Mouse (Mus musculus): Measurements from ENCODE around the gene Loxl4. TPM values are rescaled to one million over a fixed set of nuclear protein-coding genes. Genes with fewer than 3 reads are reported as not detected.

Gene Loxl4
- polyA plus RNA-seq, 1 experiment from 2014 or later: 0.10 TPM

GRCm38 (mm10) chr19:42601445-42601844, 11.2 kb downstream of the Loxl4 start:
- peak; percentile 50 for DNase-seq (ENCODE audit: low spot score)
- no peaks in the 10 kb centered on the region for H3K9me3 ChIP-seq
- 92% methylated on average over 2 of the region's 2 CpGs for WGBS
- no peaks in the 10 kb centered on the region for H3K36me3 ChIP-seq
- H3K27ac ChIP-seq: no peak overlapping the region
- H3K4me3 ChIP-seq: no peak overlapping the region
- H3K4me1 ChIP-seq: 0 out of 2 replicates have a peak, but pooled peaks cover 3% of the 10 kb centered on the region
- H3K27me3 ChIP-seq (ENCODE audit: insufficient read depth, poor library complexity, severe bottlenecking): peaks cover 27% of the 10 kb centered on the region

GRCm38 (mm10) chr19:42600591-42600990, 12.0 kb downstream of the Loxl4 start:
- 72% methylated on average over 3 of the region's 3 CpGs for WGBS
- no peaks in the 10 kb centered on the region for H3K36me3 ChIP-seq
- no peak overlapping the region for H3K27ac ChIP-seq
- no peak overlapping the region for H3K4me3 ChIP-seq
- 0 out of 2 replicates have a peak, but pooled peaks cover 3% of the 10 kb centered on the region for H3K4me1 ChIP-seq
- H3K27me3 ChIP-seq (ENCODE audit: insufficient read depth, poor library complexity, severe bottlenecking): peaks cover 26% of the 10 kb centered on the region
- H3K9me3 ChIP-seq: no peaks in the 10 kb centered on the region
- peak; percentile 55 for DNase-seq (ENCODE audit: low spot score)

- Histone ChIP-seq H3K4me1 (0 out of 2 replicates have a peak, but pooled peaks cover 3% of the 10 kb centered on the region), H3K4me3 (no peak overlapping the region), H3K9me3 (no peaks in the 10 kb centered on the region), H3K27me3 (ENCODE audit: insufficient read depth, poor library complexity, severe bottlenecking) (peaks cover 23% of the 10 kb centered on the region), H3K27ac (no peak overlapping the region), H3K36me3 (0 out of 2 replicates have a peak, but pooled peaks cover 4% of the 10 kb centered on the region)
- WGBS: 79% methylated on average over 17 of the region's 17 CpGs
- peak; percentile 45 for DNase-seq (ENCODE audit: low spot score)
These were observed 12.7 kb downstream of the Loxl4 start for GRCm38 (mm10) chr19:42599891-42600290.

GRCm38 (mm10) chr19:42597896-42598295, 14.7 kb downstream of the Loxl4 start:
- Histone ChIP-seq H3K4me3 (no peak overlapping the region), H3K4me1 (0 out of 2 replicates have a peak, but pooled peaks cover 3% of the 10 kb centered on the region), H3K27me3 (ENCODE audit: insufficient read depth, poor library complexity, severe bottlenecking) (0 out of 2 replicates have a peak, but pooled peaks cover 5% of the 10 kb centered on the region), H3K9me3 (no peaks in the 10 kb centered on the region), H3K27ac (no peak overlapping the region), H3K36me3 (0 out of 2 replicates have a peak, but pooled peaks cover 7% of the 10 kb centered on the region)
- WGBS: 95% methylated on average over 6 of the region's 6 CpGs
- peak; percentile 58 for DNase-seq (ENCODE audit: low spot score)

GRCm38 (mm10) chr19:42597286-42597685, 15.3 kb downstream of the Loxl4 start:
- H3K36me3 ChIP-seq: 0 out of 2 replicates have a peak, but pooled peaks cover 7% of the 10 kb centered on the region
- WGBS: 94% methylated on average over 12 of the region's 12 CpGs
- no peaks in the 10 kb centered on the region for H3K9me3 ChIP-seq
- DNase-seq (ENCODE audit: low spot score): peak; percentile 64
- 0 out of 2 replicates have a peak, but pooled peaks cover 4% of the 10 kb centered on the region for H3K27me3 ChIP-seq (ENCODE audit: insufficient read depth, poor library complexity, severe bottlenecking)
- no peak overlapping the region for H3K4me3 ChIP-seq
- 0 out of 2 replicates have a peak, but pooled peaks cover 3% of the 10 kb centered on the region for H3K4me1 ChIP-seq
- no peak overlapping the region for H3K27ac ChIP-seq

- H3K36me3 ChIP-seq: peaks cover 16% of the 10 kb centered on the region; the same call in 1 of the 2 replicates
- no peak overlapping the region for H3K4me3 ChIP-seq
- DNase-seq (ENCODE audit: low spot score): peak; percentile 70
- H3K4me1 ChIP-seq: peaks cover 6% of the 10 kb centered on the region; the same call in 1 of the 2 replicates
- no peak overlapping the region for H3K27ac ChIP-seq
- WGBS: 91% methylated on average over 6 of the region's 6 CpGs
- H3K27me3 ChIP-seq (ENCODE audit: insufficient read depth, poor library complexity, severe bottlenecking): no peaks in the 10 kb centered on the region
- no peaks in the 10 kb centered on the region for H3K9me3 ChIP-seq
These were observed 17.5 kb downstream of the Loxl4 start for GRCm38 (mm10) chr19:42595066-42595465.

GRCm38 (mm10) chr19:42593456-42593855, 19.2 kb downstream of the Loxl4 start:
- peak; percentile 64 for DNase-seq (ENCODE audit: low spot score)
- 86% methylated on average over 6 of the region's 6 CpGs for WGBS
- Histone ChIP-seq H3K27ac (no peak overlapping the region), H3K9me3 (no peaks in the 10 kb centered on the region), H3K4me3 (no peak overlapping the region), H3K4me1 (peaks cover 3% of the 10 kb centered on the region), H3K36me3 (peaks cover 16% of the 10 kb centered on the region; the same call in 1 of the 2 replicates), H3K27me3 (ENCODE audit: insufficient read depth, poor library complexity, severe bottlenecking) (no peaks in the 10 kb centered on the region)

GRCm38 (mm10) chr19:42591534-42591933, 21.1 kb downstream of the Loxl4 start:
- 80% methylated on average over 14 of the region's 14 CpGs for WGBS

GRCm38 (mm10) chr19:42589246-42589645, 23.4 kb downstream of the Loxl4 start:
- Histone ChIP-seq H3K4me3 (no peak overlapping the region), H3K4me1 (peaks cover 18% of the 10 kb centered on the region), H3K36me3 (peaks cover 16% of the 10 kb centered on the region; the same call in 1 of the 2 replicates), H3K9me3 (no peaks in the 10 kb centered on the region), H3K27ac (no peak overlapping the region), H3K27me3 (ENCODE audit: insufficient read depth, poor library complexity, severe bottlenecking) (no peaks in the 10 kb centered on the region)
- WGBS: 77% methylated on average over 1 of the region's 1 CpGs
- DNase-seq (ENCODE audit: low spot score): no peak

More at GRCm38 (mm10) chr19:42591534-42591933, 21.1 kb downstream of the Loxl4 start:
- DNase-seq (ENCODE audit: low spot score): peak; percentile 41
- Histone ChIP-seq H3K36me3 (peaks cover 16% of the 10 kb centered on the region; the same call in 1 of the 2 replicates), H3K4me1 (peaks cover 15% of the 10 kb centered on the region), H3K9me3 (no peaks in the 10 kb centered on the region), H3K4me3 (no peak overlapping the region), H3K27me3 (ENCODE audit: insufficient read depth, poor library complexity, severe bottlenecking) (no peaks in the 10 kb centered on the region), H3K27ac (no peak overlapping the region)

- no peak overlapping the region for H3K27ac ChIP-seq
- H3K27me3 ChIP-seq (ENCODE audit: insufficient read depth, poor library complexity, severe bottlenecking): no peaks in the 10 kb centered on the region
- H3K4me3 ChIP-seq: no peak overlapping the region
- peaks cover 19% of the 10 kb centered on the region for H3K4me1 ChIP-seq
- H3K9me3 ChIP-seq: no peaks in the 10 kb centered on the region
- DNase-seq (ENCODE audit: low spot score): no peak
- H3K36me3 ChIP-seq: peaks cover 21% of the 10 kb centered on the region
- 50% methylated on average over 2 of the region's 2 CpGs for WGBS
These were observed 24.9 kb downstream of the Loxl4 start for GRCm38 (mm10) chr19:42587704-42588103.

- Histone ChIP-seq H3K27me3 (ENCODE audit: insufficient read depth, poor library complexity, severe bottlenecking) (no peaks in the 10 kb centered on the region), H3K4me3 (no peak overlapping the region), H3K9me3 (no peaks in the 10 kb centered on the region), H3K27ac (no peak overlapping the region), H3K36me3 (peaks cover 12% of the 10 kb centered on the region), H3K4me1 (peaks cover 20% of the 10 kb centered on the region)
- DNase-seq (ENCODE audit: low spot score): peak; percentile 77
- 71% methylated on average over 3 of the region's 3 CpGs for WGBS
These were observed 28.4 kb downstream of the Loxl4 start for GRCm38 (mm10) chr19:42584188-42584587.

- Histone ChIP-seq H3K36me3 (peaks cover 12% of the 10 kb centered on the region), H3K4me3 (no peak overlapping the region), H3K4me1 (peaks cover 20% of the 10 kb centered on the region), H3K9me3 (no peaks in the 10 kb centered on the region), H3K27ac (peak overlapping the region; percentile 42; the same call in 1 of the 2 replicates), H3K27me3 (ENCODE audit: insufficient read depth, poor library complexity, severe bottlenecking) (no peaks in the 10 kb centered on the region)
- WGBS: 86% methylated on average over 5 of the region's 5 CpGs
- no peak for DNase-seq (ENCODE audit: low spot score)
These were observed 28.9 kb downstream of the Loxl4 start for GRCm38 (mm10) chr19:42583677-42584076.

GRCm38 (mm10) chr19:42582811-42583370, 29.7 kb downstream of the Loxl4 start:
- Histone ChIP-seq H3K4me1 (peaks cover 14% of the 10 kb centered on the region), H3K27ac (peak overlapping the region; percentile 42; the same call in 1 of the 2 replicates), H3K9me3 (no peaks in the 10 kb centered on the region), H3K4me3 (no peak overlapping the region), H3K36me3 (peaks cover 12% of the 10 kb centered on the region), H3K27me3 (ENCODE audit: insufficient read depth, poor library complexity, severe bottlenecking) (no peaks in the 10 kb centered on the region)
- no peak for DNase-seq (ENCODE audit: low spot score)
- 88% methylated on average over 13 of the region's 13 CpGs for WGBS

Data from heart, embryonic 10.5 days (tissue).